Mouse (Mus musculus): Measurements from ENCODE around the gene Rab35.

Gene Rab35

DNA sequence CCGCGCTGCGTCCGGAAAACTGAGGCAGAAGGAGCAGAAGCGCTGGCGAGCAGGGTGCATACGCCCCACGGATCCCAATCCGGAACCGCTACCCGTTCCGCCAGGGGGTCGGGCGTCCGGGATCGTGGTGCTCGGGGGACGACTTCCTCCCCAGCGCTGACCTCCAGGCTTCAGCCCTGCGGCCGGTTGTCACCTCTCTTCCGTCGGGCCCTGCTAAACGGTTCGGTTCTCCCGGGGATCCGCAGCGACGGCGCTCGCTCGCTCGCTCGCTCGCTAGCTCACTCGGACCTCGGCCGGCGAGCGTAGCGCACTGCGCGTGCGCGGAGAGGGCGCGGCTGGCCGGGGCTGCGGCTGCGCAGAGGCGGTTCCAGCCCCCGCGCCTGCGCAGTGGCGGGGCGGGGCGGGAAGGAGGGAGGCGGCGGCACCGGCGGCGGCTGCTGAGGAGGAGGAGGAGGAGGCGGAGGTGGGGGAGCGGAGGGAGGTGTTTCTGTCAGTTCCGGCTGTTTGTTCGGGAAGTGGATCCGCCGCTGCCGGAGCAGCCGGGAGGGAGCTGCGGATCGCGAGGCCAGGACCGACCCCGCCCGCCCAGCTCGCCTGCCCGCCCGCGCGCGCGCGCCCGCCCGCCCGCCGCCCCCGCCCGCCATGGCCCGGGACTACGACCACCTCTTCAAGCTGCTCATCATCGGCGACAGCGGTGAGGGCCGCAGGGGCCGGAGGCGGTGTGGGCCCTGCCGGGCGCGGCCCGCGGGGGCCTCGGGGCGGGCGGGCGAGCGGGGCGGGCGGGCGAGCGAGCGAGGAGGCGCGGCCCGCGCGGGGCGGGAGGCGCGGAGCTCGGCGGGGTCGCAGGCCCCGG is at the start of gene Rab35:
Gene Rab35 (plus strand): TSS at position 404 of the 853 bp plus-strand sequence.
- DNase-seq (ENCODE audit: low spot score) = peak; percentile 96

GRCm38 (mm10) chr5:115585616-115586015 is 46.1 kb upstream of the Rab35 start:
- DNase-seq (ENCODE audit: low spot score) = no peak

DNA sequence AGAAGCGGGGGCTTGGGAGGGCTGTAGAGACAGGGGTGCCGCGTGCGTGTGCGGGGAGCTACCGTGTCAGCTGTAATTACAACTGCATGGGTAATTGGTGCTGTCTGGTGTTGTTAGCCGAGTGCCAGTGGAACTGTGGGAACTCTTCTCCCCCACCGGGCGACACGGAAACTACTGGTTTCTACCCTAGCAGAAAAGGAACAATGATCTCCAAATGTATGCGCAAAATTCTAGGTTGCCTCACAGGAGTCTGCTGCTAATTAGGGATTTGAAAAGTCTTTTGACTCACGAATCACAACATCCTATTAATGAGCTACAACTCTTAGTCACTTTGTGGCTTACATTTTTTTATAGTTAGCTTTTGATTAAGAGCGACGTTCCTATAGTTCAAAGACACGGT is 45.5 kb upstream of the Rab35 start:
- DNase-seq (ENCODE audit: low spot score) = no peak

DNA sequence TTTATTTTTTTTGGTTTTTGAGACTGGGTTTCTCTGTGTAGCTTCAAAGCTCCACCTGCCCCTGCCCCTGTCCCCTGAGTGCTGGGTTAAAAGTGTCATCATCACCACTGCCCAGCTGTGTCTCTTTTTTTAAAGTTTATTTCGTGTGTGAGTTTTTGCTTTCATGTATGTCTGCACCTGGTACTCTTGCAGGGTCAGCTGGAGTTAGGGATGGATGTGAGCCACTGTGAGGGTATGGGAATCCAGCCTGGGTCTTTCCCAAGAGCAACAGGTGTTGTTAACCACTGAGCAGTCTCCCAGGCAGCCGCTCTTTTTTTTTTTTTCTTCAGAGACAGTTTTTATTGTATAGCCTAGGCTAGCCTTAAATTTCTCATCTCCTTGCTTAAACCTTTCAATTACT is 44.9 kb upstream of the Rab35 start:
- no peak for DNase-seq (ENCODE audit: low spot score)

- no peak for DNase-seq (ENCODE audit: low spot score)
Measured at GRCm38 (mm10) chr5:115591028-115591427, 40.7 kb upstream of the Rab35 start.

DNA sequence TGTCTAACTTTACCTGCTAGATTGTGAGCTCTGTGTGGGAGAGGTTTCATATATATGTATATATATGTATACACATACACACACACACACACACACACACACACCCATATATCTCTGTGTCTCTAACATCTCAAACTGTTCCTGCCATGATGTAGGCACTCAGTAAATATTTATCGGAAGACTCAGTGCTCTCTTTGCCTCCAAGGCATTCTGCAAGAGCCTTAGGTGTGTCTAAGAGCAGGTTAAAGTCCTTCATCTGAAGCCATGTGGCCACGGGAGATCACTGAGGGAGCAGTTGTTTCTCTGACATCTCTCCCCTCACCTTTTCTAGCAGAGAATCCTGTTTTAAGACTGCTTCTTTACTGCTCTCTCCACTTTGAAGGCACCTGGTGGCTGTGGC is 40.2 kb upstream of the Rab35 start:
- DNase-seq (ENCODE audit: low spot score) = no peak

DNA sequence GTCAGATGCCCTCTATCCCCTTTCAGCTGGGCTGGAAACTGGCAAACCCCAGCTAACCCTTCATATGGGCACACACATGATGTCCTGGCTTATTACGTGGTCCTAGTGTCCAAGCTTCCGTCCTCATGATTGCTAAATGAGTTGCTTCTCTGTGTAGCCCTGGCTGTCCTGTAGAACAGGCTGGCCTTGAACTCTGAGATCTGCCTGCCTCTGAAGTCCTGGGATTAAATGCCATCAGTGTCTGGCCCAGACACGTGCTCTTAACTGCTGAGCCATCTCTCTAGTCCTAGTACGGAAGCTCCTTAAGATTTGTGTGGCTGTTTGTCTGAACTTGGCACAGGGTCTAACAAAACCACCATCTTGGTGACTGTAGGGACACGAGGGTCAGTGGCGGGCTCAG is 28.1 kb upstream of the Rab35 start:
- DNase-seq (ENCODE audit: low spot score) = no peak

- no peak for DNase-seq (ENCODE audit: low spot score)
Measured at GRCm38 (mm10) chr5:115611566-115611965, 20.1 kb upstream of the Rab35 start.

DNA sequence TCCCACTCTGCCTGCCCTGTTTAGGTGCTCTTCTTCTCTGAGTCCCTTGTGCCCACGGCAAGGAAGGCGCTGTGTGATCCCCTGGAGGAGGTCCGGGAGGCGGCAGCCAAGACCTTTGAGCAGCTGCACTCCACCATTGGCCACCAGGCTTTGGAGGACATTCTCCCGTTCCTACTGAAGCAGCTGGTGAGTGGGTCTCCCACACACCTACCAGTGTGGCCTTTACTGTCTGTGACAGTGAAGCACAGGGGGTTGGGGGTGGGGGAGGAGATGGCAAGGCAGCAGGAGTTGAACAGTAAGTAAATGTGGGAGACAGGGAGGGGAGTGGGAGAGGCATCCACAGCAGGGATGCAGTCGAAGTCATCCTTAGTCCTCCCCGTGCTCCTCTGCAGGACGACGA is 18.4 kb upstream of the Rab35 start:
- DNase-seq (ENCODE audit: low spot score) = no peak

DNA sequence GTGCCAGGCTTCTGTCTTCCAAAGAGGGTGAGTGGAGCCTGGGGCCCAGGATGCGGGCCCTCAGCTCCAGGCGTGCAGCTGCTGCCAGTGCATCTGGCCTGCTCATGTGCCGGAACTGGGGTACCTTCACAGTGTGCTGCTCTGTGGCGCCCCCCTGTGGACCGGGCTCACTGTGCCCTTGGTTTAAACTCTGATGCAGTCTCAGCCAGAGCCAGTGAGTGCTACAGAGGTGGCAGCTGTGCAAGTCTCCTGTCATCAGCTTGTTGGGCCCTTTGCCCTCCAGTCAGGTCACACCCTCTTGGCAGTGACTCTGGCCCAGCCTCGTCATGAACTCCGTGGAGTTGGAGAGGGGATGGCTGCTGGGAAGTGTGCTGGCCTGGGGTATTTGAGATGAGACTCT is 16.8 kb upstream of the Rab35 start:
- peak; percentile 27 for DNase-seq (ENCODE audit: low spot score)

- DNase-seq (ENCODE audit: low spot score) = no peak
Measured at GRCm38 (mm10) chr5:115619690-115620089, 12.0 kb upstream of the Rab35 start.

DNA sequence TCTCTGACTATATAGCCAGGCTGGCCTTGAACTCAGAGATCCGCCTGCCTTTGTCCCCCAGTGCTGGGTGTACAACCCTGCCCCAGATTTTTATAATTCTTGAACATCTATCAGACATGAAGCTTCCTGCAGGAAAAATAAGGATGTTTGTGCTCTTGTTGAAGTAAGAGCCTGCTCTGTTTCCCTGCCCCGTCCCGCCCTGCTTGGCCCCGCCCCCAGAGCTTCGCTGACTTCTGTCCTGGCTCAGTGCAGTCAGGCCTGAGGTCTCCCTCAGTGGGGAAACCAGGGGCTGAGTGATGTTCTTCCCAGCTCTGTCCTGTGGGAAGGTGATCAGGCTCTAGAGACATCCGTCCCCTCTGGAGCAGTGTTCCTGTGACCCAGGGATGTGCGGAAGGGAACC is 9.0 kb upstream of the Rab35 start:
- no peak for DNase-seq (ENCODE audit: low spot score)

DNA sequence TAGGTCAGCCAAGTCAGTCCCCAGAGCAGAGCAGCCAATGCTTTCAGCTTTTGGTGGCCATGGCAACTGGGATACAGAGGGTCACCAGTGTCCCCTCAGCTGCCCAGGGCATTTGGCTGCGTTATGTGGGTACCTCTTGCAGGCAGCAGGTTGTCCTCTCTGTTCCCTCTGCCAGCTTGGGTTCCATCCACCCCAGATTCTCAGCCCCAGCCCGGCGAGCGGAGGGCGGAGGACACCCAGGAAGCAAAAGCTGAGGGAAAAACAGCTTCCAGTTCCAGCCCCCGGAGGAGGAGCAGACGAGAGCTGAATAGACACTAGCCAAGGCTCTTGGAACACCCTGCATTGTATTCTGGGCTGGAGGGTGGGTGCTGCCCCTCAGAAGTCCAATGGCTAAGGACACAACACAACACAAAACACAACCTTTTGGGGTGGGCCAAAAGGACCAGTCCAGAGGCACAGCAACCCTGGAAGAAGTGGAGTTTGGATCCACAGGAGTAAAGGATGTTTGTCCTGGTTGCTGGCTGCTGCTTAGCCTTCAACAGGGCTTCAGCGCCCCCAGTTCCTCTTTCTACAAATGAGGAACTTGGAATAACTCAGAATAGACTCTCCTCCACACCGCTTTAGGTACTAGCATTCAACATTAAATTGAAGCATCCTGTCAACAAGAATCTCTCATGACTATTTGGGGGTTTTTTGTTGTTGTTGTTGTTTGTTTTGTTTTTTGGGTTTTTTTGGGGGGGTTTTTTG is 7.8 kb upstream of the Rab35 start:
- DNase-seq (ENCODE audit: low spot score) = no peak

- DNase-seq (ENCODE audit: low spot score) = no peak
Measured at GRCm38 (mm10) chr5:115626237-115626886, 5.3 kb upstream of the Rab35 start.

- DNase-seq (ENCODE audit: low spot score) = no peak
Measured at GRCm38 (mm10) chr5:115628083-115628482, 3.6 kb upstream of the Rab35 start.

DNA sequence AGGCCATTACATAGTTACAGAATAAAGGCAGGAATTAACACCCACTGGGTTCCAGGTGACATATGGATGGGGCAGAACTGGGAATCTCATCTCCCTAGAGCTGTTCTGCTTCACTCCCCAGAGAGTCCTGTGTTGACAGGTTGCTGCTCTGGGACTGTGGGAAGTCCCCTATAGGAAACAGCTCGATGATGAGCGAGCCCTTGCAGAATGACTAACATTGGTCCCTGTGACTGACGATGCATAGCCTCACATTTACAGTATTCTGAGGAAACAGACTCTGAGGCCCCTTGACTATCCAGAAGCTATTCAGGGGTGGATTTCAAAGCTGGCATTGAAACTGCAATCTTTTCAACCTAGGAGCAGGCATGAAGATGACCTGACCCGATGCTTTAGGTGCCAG is 2.0 kb upstream of the Rab35 start:
- no peak for DNase-seq (ENCODE audit: low spot score)

DNA sequence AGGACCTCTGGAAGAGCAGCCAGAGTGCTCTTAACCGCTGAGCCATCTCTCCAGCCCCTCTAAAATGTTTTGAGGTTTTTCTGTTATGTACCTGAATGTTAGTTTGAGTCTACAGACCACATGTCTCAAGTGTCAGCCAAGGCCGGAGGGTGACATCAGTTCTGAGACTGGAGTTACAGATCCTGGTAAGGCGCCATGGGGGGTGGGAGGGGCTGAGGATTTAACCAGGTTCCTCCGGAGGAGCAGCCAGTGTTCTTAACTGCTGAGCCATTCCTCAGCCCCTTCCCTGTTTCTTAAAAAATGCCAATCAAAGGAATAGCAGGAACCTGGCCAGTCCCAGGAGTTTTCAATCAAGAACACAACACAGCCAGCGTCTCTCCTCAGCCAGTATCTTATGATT is 1.4 kb upstream of the Rab35 start:
- DNase-seq (ENCODE audit: low spot score) = no peak

- DNase-seq (ENCODE audit: low spot score) = no peak
Measured at GRCm38 (mm10) chr5:115632358-115632714, 628 bp downstream of the Rab35 start.

- no peak for DNase-seq (ENCODE audit: low spot score)
Measured at GRCm38 (mm10) chr5:115633060-115633459, 1.4 kb downstream of the Rab35 start.

- no peak for DNase-seq (ENCODE audit: low spot score)
Measured at GRCm38 (mm10) chr5:115634046-115634445, 2.3 kb downstream of the Rab35 start.

- no peak for DNase-seq (ENCODE audit: low spot score)
Measured at GRCm38 (mm10) chr5:115635536-115635935, 3.8 kb downstream of the Rab35 start.

- no peak for DNase-seq (ENCODE audit: low spot score)
Measured at GRCm38 (mm10) chr5:115644192-115644591, 12.5 kb downstream of the Rab35 start.

- no peak for DNase-seq (ENCODE audit: low spot score)
Measured at GRCm38 (mm10) chr5:115648876-115649275, 17.2 kb downstream of the Rab35 start.

Data from urinary bladder, postnatal 25 days (tissue).